9 mouse cellular contexts compared by ENCODE assay signal in the genomic region with DNA sequence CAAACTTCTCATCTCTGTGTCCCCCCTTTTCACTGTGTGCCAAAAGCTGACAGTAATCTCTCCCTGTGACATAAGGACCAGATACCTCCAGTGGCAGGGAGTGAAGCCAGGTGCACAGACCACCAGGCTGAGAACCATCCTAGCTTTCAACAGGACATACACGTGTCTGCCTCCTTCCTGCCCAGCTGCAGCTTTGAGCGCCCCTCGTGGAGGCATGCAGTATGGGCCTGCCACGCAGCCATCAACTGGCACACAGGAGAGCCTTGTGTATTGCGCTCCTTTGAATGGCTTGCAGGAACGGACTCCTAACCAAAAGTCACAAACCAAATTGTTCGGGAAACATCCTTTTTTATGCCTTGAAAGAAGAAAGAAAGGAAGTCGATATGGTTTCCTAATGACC. TPM values are rescaled to one million over a fixed set of nuclear protein-coding genes. Genes with fewer than 3 reads are reported as not detected.
DNase-seq lines count a peak whose midpoint lies in the region; ATAC-seq lines count a peak whose summit lies in the region.
"Had no signal": no experiment of that assay in that cellular context is flagged by ENCODE, and none has a peak within 500 bp of the region (broad histone marks: within the 10 kb centered on the region; RNA-seq: fewer than 3 reads in every experiment).

No protein-coding gene starts in this region.

- no peak overlapping the region for H3K4me2 ChIP-seq in heart, embryonic 12.5 days
- peak overlapping the region; percentile 79 for H3K4me2 ChIP-seq in hindbrain, embryonic 15.5 days
- peak overlapping the region; percentile 76 for H3K4me2 ChIP-seq in neural tube, embryonic 15.5 days

- 14% methylated on average over 8 of the region's 8 CpGs for WGBS in heart, embryonic 12.5 days
- 8% methylated on average over 8 of the region's 8 CpGs for WGBS in hindbrain, embryonic 15.5 days
- 12% methylated on average over 8 of the region's 8 CpGs for WGBS in limb, embryonic 10.5 days
- WGBS in neural tube, embryonic 15.5 days: 5% methylated on average over 8 of the region's 8 CpGs

- peaks cover 95% of the 10 kb centered on the region for H3K27me3 ChIP-seq in heart, embryonic 12.5 days (replicated peaks)
- no peaks in the 10 kb centered on the region for H3K27me3 ChIP-seq in hindbrain, embryonic 15.5 days
- H3K27me3 ChIP-seq in limb, embryonic 10.5 days (ENCODE audit: low read depth, poor library complexity, severe bottlenecking): peaks cover 59% of the 10 kb centered on the region
- H3K27me3 ChIP-seq in neural tube, embryonic 15.5 days (replicated peaks): no peaks in the 10 kb centered on the region

- peaks cover 18% of the 10 kb centered on the region for H3K4me1 ChIP-seq in heart, embryonic 12.5 days (replicated peaks)
- peaks cover 60% of the 10 kb centered on the region for H3K4me1 ChIP-seq in hindbrain, embryonic 15.5 days (replicated peaks)
- peaks cover 19% of the 10 kb centered on the region for H3K4me1 ChIP-seq in limb, embryonic 10.5 days
- peaks cover 60% of the 10 kb centered on the region for H3K4me1 ChIP-seq in neural tube, embryonic 15.5 days

- H3K4me3 ChIP-seq in heart, embryonic 12.5 days: no peak overlapping the region
- peak overlapping the region; percentile 79 for H3K4me3 ChIP-seq in hindbrain, embryonic 15.5 days
- no peak overlapping the region for H3K4me3 ChIP-seq in limb, embryonic 10.5 days
- peak overlapping the region; percentile 68 for H3K4me3 ChIP-seq in neural tube, embryonic 15.5 days (replicated peaks)

- peak; percentile 64 for DNase-seq in heart, postnatal 4 days
- peak; percentile 84 for DNase-seq in ZHBTc4 (ENCODE audit: low read depth, low spot score)
- DNase-seq in embryo, embryonic 11 days: peak; percentile 75
- DNase-seq in limb, embryonic 10.5 days (ENCODE audit: low spot score): peak; percentile 53

- no peaks in the 10 kb centered on the region for H3K9me3 ChIP-seq in heart, embryonic 12.5 days (replicated peaks)
- no peaks in the 10 kb centered on the region for H3K9me3 ChIP-seq in hindbrain, embryonic 15.5 days
- no peaks in the 10 kb centered on the region for H3K9me3 ChIP-seq in limb, embryonic 10.5 days (replicated peaks)
- no peaks in the 10 kb centered on the region for H3K9me3 ChIP-seq in neural tube, embryonic 15.5 days (replicated peaks)

- H3K9ac ChIP-seq in heart, embryonic 12.5 days: no peak overlapping the region
- H3K9ac ChIP-seq in hindbrain, embryonic 15.5 days: peak overlapping the region; percentile 91; the same call in 1 of the 2 replicates
- peak overlapping the region; percentile 26; the same call in 1 of the 2 replicates for H3K9ac ChIP-seq in neural tube, embryonic 15.5 days (replicated peaks)

- ATAC-seq in heart, embryonic 12.5 days (ENCODE audit: insufficient number of reproducible peaks, low FRiP score): no peak
- peak; percentile 63 for ATAC-seq in hindbrain, embryonic 15.5 days (ENCODE audit: low FRiP score, low read depth)
- peak; percentile 66; the same call in 1 of the 2 replicates for ATAC-seq in neural tube, embryonic 15.5 days (ENCODE audit: low FRiP score)
- no peak for ATAC-seq in erythroid progenitor cell, adult 5-6 weeks (replicated peaks; ENCODE audit: low FRiP score, poor library complexity, severe bottlenecking)
- ATAC-seq: Patski had no signal

- no peaks in the 10 kb centered on the region for H3K36me3 ChIP-seq in heart, embryonic 12.5 days
- no peaks in the 10 kb centered on the region for H3K36me3 ChIP-seq in hindbrain, embryonic 15.5 days
- H3K36me3 ChIP-seq in limb, embryonic 10.5 days: no peaks in the 10 kb centered on the region
- H3K36me3 ChIP-seq in neural tube, embryonic 15.5 days: no peaks in the 10 kb centered on the region

- no peak overlapping the region for H3K27ac ChIP-seq in heart, embryonic 12.5 days (ENCODE audit: poor library complexity, severe bottlenecking)
- no peak overlapping the region for H3K27ac ChIP-seq in hindbrain, embryonic 15.5 days (replicated peaks)
- H3K27ac ChIP-seq in limb, embryonic 10.5 days: no peak overlapping the region
- peak overlapping the region; percentile 38; the same call in 1 of the 2 replicates for H3K27ac ChIP-seq in neural tube, embryonic 15.5 days (replicated peaks)

RNA-seq across cellular contexts. Expression of gene Sez6l, which starts 3.1 kb away (rescaled TPM):
- under 1 TPM; 0.52 TPM for total RNA-seq in heart, postnatal 4 days (2021)
- 0.31 and 0.48 TPM in 2 replicates for polyA plus RNA-seq in heart, embryonic 12.5 days (2016; fragmentation: Nextera tagmentation; extraction: Ambion mirVana)
- polyA plus RNA-seq in hindbrain, embryonic 15.5 days (2015; fragmentation: Nextera tagmentation; extraction: Ambion mirVana): 41.3 and 46.3 TPM in 2 replicates
- polyA plus RNA-seq in limb, embryonic 10.5 days (2016; fragmentation: Nextera tagmentation; extraction: Ambion mirVana): 0.09 and 0.16 TPM in 2 replicates
- 26.7 and 32.5 TPM in 2 replicates for polyA plus RNA-seq in neural tube, embryonic 15.5 days (2015; fragmentation: Nextera tagmentation; extraction: Ambion mirVana)
- total RNA-seq in erythroid progenitor cell, adult 5-6 weeks (2015; ENCODE audit: low replicate concordance): not detected in 2 replicates
- not detected in 2 replicates for total RNA-seq in erythroid progenitor cell, adult 5-6 weeks (2017; ENCODE audit: low replicate concordance)

Comparison
In these comparisons a context has a peak if more than half of its experiments do, and no peak if none do; other contexts are left out.
1. ATAC-seq: peak in hindbrain, embryonic 15.5 days (single experiment) and neural tube, embryonic 15.5 days (single experiment); none in heart, embryonic 12.5 days (single experiment) and erythroid progenitor cell, adult 5-6 weeks (single experiment).
2. H3K4me3 ChIP-seq: peak in hindbrain, embryonic 15.5 days (single experiment) and neural tube, embryonic 15.5 days (single experiment); none in heart, embryonic 12.5 days (single experiment) and limb, embryonic 10.5 days (single experiment).
3. RNA of gene Sez6l, which starts 3.1 kb away (polyA plus RNA-seq): 41.3 to 46.3 TPM in hindbrain, embryonic 15.5 days and 26.7 to 32.5 TPM in neural tube, embryonic 15.5 days; 0.31 to 0.48 TPM in heart, embryonic 12.5 days and 0.09 to 0.16 TPM in limb, embryonic 10.5 days; every median in the first group is over 10 times any median in the second.
4. Peak in every context shown above with its lines, with median percentiles within 50 percentile points of each other: DNase-seq.